Mouse (Mus musculus): ENCODE data around the gene Btbd9.

Gene Btbd9

DNA sequence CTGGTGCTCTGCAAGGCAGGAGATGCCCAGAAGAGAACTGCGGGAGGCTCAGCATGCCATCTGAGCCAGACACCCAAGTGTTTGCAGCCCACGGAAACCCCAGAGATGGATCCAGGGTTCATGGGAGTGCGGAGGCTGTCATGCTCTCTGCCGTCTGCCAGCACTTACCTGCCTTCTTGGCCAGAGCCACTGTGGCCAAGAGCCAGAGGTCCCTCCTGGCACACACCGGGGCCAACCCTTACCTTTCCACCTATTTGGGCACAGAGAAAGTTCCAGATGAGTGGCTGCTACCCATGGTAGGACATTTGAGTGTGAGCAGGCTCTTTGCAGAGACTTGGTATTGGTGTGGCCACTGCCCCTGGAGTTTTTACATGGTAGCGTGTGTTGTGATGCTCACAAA lies 365.4 kb downstream of the Btbd9 start:
- no peak for DNase-seq (ENCODE audit: low spot score in 2 of 2)

DNA sequence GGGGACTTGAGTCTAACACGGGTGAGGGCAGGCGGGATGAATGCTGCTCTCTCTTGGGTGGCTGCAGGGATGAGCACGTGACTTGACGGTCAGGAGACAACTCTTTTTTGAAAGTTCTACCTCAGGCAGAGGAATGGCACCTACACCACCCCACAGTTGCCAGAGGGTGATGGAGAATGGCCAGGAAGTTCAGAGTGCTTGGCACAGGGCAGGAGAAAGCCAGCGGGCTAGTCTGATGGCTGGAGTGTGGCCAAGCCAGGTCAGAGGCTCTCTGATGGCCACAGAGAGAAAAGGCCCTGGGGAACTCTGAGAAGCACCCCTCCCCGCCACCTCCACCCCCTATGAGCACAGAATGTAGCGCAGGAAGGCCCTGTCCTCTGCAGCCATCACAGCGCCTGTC lies 366.0 kb downstream of the Btbd9 start:
- DNase-seq (ENCODE audit: low spot score in 2 of 2): no peak

DNA sequence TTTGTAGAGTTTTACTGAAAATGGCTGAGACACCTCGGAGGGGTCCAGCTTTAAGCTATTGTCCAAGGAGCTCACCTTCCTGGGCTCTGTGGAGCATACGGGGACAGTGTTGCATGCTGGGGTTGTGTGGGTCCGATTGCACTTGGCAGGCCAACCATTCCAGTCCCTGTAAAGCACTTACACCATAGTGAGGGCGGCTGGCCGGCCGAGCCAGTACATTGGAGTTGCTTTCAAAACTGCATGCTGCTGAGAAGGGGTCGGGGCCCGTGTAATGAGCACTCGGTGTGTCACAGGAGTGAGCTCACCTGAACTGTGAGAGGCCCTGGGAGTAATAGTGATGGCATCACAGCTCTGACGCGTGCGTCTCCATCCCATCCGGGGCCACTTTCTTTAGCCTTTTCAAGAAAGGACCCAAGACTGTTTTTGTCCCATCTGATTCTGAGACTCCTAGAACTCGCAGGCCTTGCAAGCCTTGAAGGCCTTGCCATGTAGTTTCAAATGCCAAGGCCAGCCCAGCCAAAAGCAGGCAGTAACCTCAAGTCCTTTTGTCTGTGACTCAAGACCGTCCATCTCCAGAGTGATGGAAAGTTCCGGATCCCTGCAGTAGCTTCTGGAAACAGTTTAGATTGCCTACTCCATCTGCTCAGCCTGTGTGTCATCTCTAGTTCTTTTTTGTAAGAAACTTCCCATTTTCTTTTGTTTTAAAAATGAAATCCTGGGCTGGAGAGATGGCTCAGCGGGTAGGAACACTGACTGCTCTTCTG lies 371.0 kb downstream of the Btbd9 start:
- no peak for DNase-seq (ENCODE audit: low spot score in 2 of 2)

DNA sequence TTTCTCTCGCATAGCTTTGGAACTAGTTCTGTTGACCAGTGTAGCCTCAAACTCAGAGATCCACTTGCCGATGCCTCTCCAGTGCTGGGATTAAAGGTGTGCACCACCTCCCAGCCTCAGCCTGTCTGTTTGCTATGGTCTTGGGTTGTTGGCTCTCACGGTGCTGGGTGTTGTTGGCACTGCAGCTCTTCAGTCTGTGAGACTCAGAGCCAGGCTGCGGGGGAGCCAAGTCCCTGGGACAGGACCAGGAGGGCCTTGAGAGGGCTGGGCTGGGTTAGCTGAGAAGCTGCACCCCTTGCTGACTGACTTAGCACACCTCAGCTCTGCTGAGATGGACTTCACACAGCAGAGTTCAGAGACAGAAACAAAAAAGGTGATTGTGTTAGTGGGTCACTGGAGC lies 376.0 kb downstream of the Btbd9 start:
- no peak for DNase-seq (ENCODE audit: low spot score in 2 of 2)

DNA sequence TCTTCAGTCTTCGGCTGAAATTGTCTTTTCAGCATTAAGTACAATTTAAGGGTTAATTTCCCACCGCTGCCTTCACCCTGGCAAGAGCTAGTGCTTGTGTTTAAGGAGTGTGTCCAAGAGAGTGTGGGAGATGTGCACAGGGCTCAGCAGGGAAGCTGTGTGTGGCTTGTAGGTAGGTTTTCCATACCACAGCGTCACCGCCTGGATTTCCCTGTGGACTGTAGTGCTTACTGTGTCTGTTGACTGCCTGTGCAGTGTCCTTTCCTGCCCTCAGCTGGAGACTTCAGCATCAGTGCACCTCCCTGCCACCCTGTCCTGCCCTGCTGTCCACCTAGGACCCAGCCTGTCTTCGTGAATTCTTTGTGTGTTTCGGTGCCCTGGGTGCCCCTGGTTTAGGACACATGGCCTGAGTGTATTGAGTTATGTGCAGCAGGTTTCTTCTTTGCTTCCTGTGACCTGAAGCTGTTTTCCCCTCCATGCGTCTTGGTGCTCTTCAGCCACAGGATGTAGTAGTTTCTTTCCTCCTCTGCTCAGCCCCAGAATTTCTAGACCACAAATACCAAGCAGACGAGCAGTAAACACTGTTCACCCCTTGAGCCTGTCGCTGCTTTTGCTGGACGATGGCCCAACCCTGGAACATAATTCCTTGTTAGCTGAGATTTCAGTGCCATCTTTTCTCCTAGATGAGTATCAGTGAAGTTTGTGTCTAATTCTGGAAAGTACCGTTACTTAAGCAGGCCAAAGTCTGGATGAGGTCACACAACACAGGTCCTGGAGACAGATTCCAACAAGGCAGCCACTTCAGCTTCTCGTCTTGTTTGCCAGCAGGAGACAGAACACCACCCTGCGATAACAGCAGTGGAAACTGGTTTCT lies 376.7 kb downstream of the Btbd9 start:
- no peak for DNase-seq (ENCODE audit: low spot score in 2 of 2)

DNA sequence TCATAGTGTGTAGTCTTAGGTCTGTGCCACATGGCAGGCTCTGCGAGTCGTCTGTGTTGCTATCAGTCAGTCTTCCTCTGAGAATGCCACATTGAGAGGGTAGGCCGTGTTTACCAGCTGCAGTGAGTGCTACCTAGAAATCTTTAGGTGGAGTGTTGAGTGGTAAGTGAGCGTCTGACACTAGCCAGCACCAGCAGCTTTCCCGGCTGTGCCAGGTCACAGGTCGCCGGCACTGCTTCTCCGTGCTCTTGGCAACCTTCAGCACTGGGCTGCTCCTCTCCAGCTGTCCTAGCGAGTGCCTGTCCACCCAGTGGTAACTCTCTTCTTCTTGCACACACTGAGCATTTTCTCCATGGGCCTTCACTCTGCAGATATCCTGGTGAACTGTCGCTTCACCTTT lies 377.9 kb downstream of the Btbd9 start:
- no peak for DNase-seq (ENCODE audit: low spot score in 2 of 2)

DNA sequence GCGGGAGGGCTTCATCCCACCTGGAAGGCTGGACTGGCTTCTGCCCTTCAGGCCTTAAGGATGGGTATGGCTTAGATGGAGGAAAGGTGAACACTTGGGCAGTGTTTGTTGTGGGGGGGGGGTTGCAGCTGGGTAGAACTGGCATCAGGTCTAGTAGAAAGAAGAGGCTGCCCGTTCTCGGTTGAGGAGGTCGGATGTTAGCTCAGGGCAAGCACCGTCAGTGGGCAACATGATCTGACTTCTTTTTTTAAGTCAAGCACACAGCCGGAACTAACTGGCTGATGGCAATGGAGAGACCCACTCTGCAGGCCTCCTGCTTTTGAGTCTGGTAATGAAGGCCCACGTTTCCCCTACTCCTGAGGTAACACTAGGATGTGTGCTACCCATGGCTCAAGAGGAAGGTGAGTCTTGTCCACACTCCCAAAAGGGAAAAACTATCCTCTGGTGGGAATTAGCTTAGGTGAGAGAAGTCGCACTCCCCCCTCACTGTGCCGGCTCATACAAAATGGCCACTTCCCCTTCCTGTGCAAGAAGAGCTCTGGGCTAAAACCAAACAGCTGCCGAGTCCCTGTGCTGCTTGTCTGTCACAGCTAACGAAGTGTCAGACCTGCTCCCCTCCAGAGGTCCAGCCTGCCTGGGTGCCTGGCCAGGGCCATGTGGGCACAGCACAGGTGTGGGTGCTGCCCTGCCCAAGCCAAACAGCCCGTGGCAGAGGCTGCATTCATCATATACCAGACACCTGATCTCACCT lies 378.8 kb downstream of the Btbd9 start:
- peak; percentile 25 to 49 for DNase-seq (ENCODE audit: low spot score in 2 of 2)

DNA sequence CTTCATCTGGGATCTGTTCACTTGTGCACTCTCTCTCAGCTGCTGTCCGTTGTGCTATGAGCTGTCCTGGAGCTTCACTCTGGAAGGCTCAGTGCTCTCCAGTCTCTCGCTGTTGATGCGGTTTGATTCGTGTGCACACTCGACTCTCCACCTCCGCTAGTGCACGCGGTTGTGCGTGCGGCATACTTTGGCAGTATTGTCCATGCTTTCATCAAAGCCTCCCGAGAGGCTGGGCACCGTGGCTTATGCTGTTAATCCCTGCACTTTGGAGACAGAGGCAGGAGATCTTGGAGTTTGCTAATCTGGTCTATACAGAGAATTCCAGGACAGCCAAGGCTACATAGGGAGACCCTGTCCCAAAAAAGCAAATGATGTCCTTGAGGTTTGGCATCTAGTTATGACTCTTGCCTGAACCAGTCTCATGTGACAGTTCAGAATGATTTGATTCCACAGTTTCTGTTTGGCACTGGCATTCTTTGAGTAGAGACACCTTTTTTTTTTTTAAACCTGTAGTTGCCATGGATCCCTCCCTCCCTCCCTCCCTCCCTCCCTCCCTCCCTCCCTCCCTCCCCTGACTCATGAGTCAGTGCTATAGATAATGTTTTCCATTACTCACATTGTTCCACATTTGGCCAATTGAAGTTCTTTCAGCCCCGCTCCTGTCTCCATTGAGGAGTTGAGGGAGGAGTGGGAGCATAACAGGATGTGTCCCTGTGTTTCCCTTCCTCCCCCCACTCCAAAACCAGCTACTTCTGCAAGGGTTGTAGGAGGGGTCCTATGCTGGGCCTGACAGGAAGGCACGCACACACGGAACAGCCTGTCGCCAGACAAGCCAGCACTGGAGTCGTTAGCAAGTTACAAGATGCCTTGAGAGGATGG lies 379.6 kb downstream of the Btbd9 start:
- no peak for DNase-seq (ENCODE audit: low spot score in 2 of 2)

DNA sequence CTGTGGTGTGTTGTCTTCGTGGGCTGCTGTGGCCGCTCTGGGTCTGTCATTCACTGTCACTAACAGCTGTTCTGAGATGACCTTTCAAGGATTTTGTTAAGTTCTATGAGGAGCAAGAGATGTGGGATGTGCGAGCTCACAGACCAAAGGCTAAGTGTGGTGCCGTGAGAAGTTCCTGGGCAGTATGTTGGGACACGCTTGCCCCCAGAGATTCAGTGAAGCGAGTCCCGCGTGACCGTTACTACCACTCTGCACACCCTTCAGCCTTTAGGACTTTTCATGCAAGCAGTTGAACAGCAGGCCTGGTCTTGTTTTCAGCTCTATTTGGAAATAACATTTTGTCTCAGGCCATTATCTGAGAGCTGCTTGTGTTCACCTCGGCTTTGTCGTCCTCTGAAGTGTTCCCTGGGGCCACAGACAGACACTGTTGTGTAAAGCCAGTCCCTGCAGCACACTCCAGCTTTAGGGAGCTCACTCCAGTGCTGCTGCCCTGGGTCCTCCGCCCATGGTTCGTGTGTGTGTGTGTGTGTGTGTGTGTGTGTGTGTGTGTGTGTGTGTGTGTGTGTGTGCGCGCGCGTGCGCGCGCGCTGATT lies 380.6 kb downstream of the Btbd9 start:
- no peak for DNase-seq (ENCODE audit: low spot score in 2 of 2)

DNA sequence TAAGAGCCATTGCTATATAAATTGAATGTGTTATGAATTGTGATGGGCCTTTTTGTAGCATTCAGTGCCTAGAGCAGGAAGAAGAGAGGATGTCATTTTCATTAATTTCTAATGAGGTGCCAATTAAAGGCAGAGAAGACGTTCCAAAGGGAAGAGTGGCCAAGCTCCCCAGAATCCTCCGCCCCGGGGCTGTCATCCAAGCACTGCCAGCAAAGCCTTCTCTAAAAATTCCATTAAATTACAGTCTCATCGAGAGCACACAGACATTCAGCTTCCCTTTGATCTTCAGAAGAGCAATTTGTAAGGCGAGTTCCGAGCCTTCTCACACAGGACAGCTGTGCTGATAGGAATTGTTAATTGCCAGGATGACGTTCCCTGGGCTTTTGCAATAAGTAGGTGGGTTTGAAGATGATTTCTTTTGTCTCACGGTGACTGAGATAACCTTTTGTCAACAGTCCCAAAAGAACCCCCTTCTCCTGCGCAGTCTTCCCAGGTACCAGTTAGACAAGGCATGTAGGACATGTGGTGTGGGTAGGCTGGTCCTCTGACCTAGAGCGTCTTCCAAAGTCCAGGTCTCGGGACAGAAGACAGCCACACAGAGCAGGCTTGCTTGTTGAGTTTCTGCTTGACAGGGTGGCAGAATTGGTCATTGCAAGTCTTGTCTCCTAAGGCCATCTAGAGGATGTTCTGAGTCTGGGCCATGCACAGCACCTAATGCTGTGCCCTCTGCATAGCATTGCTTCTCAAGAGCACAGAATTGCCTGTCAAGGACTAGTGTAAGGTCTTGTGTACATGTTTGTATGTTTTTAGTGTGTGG lies 381.5 kb downstream of the Btbd9 start:
- DNase-seq (ENCODE audit: low spot score in 2 of 2): no peak

DNA sequence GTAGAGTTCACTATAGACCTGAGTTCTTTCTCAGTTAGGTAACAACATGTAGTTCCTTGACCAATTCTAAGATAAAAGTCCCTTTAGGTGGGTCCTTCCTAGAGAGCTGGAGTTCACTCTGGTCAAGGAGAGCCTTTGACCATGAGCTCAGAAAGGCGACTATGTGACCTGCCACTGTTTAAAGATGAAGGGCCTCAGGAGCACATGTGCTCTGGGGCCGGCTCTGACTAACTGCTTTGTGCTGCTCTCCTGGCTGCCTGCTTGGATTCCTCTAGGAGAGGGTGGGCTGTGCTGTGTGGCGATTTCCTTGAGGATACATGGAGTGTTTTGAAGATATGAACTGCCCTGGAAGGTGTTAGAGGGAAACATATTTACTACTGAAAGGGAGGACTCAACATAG lies 382.2 kb downstream of the Btbd9 start:
- DNase-seq (ENCODE audit: low spot score in 2 of 2): no peak

DNA sequence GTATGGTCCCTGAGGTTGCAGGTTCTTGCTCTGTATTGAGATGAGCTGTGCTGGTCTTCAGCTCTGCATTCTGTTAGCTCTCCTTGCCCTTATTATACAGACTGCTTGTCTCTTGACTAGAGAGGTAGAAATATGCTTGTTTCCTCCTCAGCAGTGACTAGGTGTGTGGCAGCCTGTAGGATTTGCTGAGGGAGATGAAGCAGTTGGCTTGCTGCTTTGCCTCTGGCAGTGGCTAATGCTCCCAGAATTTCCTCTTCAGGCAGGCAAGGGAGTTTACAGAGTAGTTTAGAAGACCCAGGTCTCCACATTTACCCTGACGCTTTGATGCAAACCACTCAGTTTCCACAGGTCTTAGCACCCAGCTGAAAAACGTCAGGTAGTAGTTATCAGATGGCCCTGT lies 382.7 kb downstream of the Btbd9 start:
- no peak for DNase-seq (ENCODE audit: low spot score in 2 of 2)

DNA sequence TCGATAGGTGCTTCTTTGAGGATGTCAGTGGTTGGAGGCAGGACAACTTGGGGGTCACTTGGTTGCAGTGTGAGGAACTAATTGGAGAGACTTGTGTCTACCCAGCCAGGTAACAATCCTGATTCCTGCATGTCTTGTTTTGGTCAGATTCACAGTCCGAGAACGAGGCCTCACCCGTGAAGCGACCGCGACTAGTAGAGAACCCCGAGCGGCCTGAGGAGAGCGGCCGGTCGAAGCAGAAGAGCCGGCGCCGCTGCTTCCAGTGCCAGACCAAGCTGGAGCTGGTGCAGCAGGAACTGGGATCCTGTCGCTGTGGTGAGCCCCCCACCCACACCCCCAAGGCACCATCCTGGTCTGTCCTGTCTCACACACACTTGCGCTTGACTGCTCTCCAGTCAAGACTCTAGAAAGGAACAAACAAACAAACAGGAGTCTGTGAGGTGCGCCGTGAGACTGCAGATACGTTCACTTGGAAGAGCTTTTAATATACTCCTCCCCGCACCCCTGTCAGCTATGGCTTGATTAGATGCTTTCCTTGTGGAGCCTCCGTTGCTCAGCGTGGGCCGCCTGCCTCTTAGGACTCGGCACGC lies 383.8 kb downstream of the Btbd9 start:
- DNase-seq (ENCODE audit: low spot score in 2 of 2): no peak

DNA sequence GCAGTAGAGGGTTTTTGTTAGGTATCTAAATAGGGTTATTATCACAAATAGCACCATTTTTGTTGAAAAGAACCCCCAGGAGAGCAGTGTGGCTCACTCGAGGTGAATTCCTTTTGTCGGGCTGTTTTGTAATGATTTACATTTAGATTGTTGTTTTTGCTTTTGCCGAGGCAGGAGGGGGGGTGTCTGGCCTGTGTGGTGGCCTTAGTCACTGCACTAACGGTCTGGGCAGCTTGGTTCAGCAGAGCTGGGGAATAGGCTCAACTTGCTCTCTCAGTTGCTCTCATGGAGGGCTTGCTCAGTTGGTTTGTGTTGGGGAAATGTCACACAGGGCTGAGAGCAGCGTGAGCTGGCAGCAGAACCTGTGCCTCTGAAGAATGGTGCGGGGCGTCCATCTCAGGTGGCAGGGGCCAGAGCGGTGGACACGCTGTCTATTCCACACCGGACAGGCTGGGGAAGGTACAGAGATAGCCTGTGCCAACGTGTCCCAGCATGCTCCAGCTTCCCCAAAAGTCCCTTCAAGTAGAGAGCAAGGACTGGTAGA lies 385.1 kb downstream of the Btbd9 start:
- no peak for DNase-seq (ENCODE audit: low spot score in 2 of 2)

DNA sequence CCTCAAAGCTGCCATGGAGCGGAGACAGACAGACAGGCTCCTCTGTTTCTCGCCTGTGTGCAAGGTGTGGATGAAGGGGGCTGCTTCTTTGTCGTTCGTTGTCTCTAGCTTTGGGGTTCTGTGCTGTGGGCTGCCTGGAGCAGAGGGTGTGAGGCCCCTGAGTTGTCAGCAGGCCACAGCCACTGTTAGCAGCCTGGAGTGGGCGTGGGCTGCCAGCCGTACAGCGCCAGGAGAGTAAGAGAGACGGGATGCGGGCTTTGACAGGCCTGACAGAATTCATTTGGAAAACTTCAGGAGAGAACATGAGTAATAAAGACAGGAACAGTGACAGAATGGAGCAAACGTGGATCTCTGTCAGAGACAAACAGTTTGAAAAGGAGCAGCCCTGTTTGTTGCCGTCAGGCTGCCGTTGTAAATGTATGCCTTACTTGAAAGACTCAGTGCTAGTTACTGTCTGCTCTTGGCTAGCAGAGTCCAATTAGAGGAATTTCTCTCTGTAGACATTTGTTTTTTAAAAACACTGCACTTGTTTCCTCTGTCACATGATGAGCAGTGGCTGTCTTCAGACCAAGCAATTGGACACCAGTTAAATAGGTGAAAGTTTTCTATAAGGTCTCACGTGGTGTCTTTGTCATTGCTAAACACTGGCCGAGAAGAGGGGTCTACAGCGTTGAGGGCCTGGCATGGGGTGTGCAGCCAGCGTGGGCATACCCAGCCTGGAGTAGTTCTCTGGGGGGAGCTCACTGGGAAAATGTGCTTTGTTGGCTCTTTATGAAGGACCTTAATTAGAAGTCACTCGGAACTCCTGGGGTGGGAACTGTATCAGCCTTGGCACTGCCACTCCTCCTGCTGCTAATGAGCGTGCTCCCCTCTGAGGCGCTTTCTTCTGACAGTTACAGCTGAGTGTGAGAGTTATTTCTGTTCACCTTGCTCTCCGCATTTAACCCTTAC lies 388.0 kb downstream of the Btbd9 start:
- no peak for DNase-seq (ENCODE audit: low spot score in 2 of 2)

DNA sequence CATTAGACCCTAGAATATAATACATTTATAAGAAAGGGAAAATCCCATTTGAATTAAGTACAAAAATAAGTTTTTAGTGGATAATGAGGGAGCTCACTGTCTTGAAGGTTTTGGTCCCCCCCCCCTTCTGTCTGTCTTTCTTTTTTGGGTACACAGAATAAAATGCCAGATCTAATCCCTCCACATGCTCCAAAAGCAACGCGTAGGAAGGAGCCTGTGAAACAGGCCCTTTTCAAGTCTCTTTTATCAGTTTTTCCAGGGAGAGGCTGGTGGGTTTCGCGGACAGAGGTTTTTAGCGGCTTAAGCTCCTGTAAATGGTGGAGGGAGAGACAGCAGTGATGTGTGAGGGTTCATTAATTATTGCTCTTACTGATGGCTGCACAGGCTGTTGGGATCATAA lies 388.7 kb downstream of the Btbd9 start:
- no peak for DNase-seq (ENCODE audit: low spot score in 2 of 2)

DNA sequence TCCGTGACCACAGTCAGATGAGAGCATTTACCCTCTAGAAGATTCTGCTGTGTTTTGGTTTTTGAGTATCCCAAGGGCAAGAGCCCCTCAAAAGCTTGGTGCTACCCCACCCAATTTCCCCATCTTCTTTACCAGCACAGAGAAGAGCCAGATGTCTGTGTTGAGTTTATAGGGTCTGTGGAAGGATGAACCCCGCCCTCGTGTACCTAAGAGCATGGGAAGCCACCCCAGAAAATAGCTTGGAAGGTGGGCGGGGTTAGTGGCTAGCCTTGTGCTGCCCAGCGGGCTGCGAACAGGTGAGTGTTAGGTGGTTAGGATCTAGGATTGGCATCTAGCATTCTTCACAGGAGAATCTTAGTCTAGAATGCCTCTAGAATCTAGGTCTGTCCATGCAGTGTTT lies 389.1 kb downstream of the Btbd9 start:
- no peak for DNase-seq (ENCODE audit: low spot score in 2 of 2)

DNA sequence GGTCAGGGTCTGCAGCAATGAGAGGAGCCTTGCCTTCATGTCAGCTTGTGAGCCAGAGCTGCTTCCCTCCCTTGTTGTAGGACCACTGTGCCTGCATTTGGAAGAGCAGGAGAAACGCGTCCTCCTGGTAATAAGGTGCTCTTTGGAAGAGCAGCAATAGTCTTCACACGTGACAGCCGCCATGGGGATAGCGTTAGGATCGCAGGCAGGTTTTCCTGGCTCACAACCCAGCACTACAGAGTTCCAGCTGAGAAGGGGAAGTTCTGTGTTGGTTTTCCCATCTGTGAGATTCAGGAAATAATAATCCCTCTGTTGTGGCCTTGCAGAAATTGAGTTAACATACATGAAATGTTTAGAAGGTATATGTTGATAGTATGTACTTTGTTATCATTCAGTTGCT lies 392.7 kb downstream of the Btbd9 start:
- no peak for DNase-seq (ENCODE audit: low spot score in 2 of 2)
